Mouse (Mus musculus): Measurements from ENCODE around the gene Fam160a2. TPM values are rescaled to one million over a fixed set of nuclear protein-coding genes. Genes with fewer than 3 reads are reported as not detected.

The Fam160a2 gene
- polyA plus RNA-seq, 1 experiment, result 102 TPM

- TF ChIP-seq CTCF (IDR thresholded peaks at IDR 0.05; ENCODE audit: extremely low read depth, insufficient read length, insufficient replicate concordance, low read depth, low read length), result no peak
- TF ChIP-seq POLR2A (IDR thresholded peaks at IDR 0.05; ENCODE audit: low read depth, low read length), result no peak
- WGBS, result 43% methylated on average over 1 of the region's 1 CpGs
- Histone ChIP-seq H3K27ac (ENCODE audit: insufficient read depth, low read depth, low read length) (no peak within 1 kb of the TSS), H3K4me1 (ENCODE audit: control insufficient read depth, insufficient read depth, insufficient read length, low read length) (no peaks in the 10 kb centered on the region), H3K27me3 (ENCODE audit: control insufficient read depth, insufficient read depth, low read length) (no peaks in the 10 kb centered on the region), H3K36me3 (ENCODE audit: control insufficient read depth, insufficient read depth, low read length) (no peaks in the 10 kb centered on the region), H3K4me3 (ENCODE audit: low read depth, low read length) (no peak within 1 kb of the TSS)
These were observed 57.7 kb downstream of the Fam160a2 start, which contains the start of gene Olfr691 for GRCm38 (mm10) chr7:105342170-105342569. Gene Olfr691, minus strand, starts transcription at chr7:105342270.

GRCm38 (mm10) chr7:105334004-105334403 lies 65.8 kb downstream of the Fam160a2 start, which contains the start of gene Olfr690:
Gene Olfr690, minus strand, starts transcription at chr7:105334104.
- TF ChIP-seq CTCF (IDR thresholded peaks at IDR 0.05; ENCODE audit: extremely low read depth, insufficient read length, insufficient replicate concordance, low read depth, low read length), result no peak
- no peak for TF ChIP-seq POLR2A (IDR thresholded peaks at IDR 0.05; ENCODE audit: low read depth, low read length)
- WGBS, result 73% methylated on average over 1 of the region's 1 CpGs
- no peaks in the 10 kb centered on the region for H3K4me1 ChIP-seq (ENCODE audit: control insufficient read depth, insufficient read depth, insufficient read length, low read length)
- H3K4me3 ChIP-seq (ENCODE audit: low read depth, low read length), result no peak within 1 kb of the TSS
- H3K27ac ChIP-seq (ENCODE audit: insufficient read depth, low read depth, low read length), result no peak within 1 kb of the TSS
- H3K36me3 ChIP-seq (ENCODE audit: control insufficient read depth, insufficient read depth, low read length), result no peaks in the 10 kb centered on the region
- no peaks in the 10 kb centered on the region for H3K27me3 ChIP-seq (ENCODE audit: control insufficient read depth, insufficient read depth, low read length)

GRCm38 (mm10) chr7:105325302-105325701 lies 74.6 kb downstream of the Fam160a2 start:
- 70% methylated on average over 2 of the region's 2 CpGs for WGBS
- TF ChIP-seq CTCF (IDR thresholded peaks at IDR 0.05; ENCODE audit: extremely low read depth, insufficient read length, insufficient replicate concordance, low read depth, low read length), result no peak
- TF ChIP-seq POLR2A (IDR thresholded peaks at IDR 0.05; ENCODE audit: low read depth, low read length), result no peak

More at GRCm38 (mm10) chr7:105325302-105325701, 74.6 kb downstream of the Fam160a2 start:
- Histone ChIP-seq H3K27me3 (ENCODE audit: control insufficient read depth, insufficient read depth, low read length) (no peaks in the 10 kb centered on the region; the same call in 1 of the 2 replicates), H3K4me3 (ENCODE audit: low read depth, low read length) (no peak overlapping the region), H3K27ac (ENCODE audit: insufficient read depth, low read depth, low read length) (no peak overlapping the region), H3K36me3 (ENCODE audit: control insufficient read depth, insufficient read depth, low read length) (no peaks in the 10 kb centered on the region), H3K4me1 (ENCODE audit: control insufficient read depth, insufficient read depth, insufficient read length, low read length) (no peaks in the 10 kb centered on the region)

Other genes starting within 250 kb of the Fam160a2 start
- gene Olfr684, start 236.4 kb downstream of the Fam160a2 start, polyA plus RNA-seq (2012; rRNA removed), result not detected in 2 replicates
- gene Olfr685, start 214.0 kb downstream of the Fam160a2 start, polyA plus RNA-seq (2012; rRNA removed), result not detected in 2 replicates
- gene Olfr686, start 192.6 kb downstream of the Fam160a2 start, polyA plus RNA-seq (2012; rRNA removed), result not detected in 2 replicates
- not detected in 2 replicates for gene Olfr688, start 112.0 kb downstream of the Fam160a2 start, polyA plus RNA-seq (2012; rRNA removed)
- not detected in 2 replicates for gene Olfr689, start 88.9 kb downstream of the Fam160a2 start, polyA plus RNA-seq (2012; rRNA removed)
- gene Olfr690, start 66.0 kb downstream of the Fam160a2 start, polyA plus RNA-seq (2012; rRNA removed), result not detected in 2 replicates
- gene Olfr691, start 57.8 kb downstream of the Fam160a2 start, polyA plus RNA-seq (2012; rRNA removed), result not detected in 2 replicates
- not detected in 2 replicates for gene Olfr692, start 31.8 kb downstream of the Fam160a2 start, polyA plus RNA-seq (2012; rRNA removed)
- gene Gm5901, start 25.0 kb downstream of the Fam160a2 start, polyA plus RNA-seq (2012; rRNA removed), result not detected in 2 replicates
- gene Cnga4, start 4.5 kb upstream of the Fam160a2 start, polyA plus RNA-seq (2012; rRNA removed), result 0.10 TPM in 1 of 2 replicates, not detected in the other
- gene Cckbr, start 25.7 kb upstream of the Fam160a2 start, polyA plus RNA-seq (2012; rRNA removed), result 0.04 and 0.34 TPM in 2 replicates
- 37.1 and 41.6 TPM in 2 replicates for gene Cavin3, start 82.2 kb upstream of the Fam160a2 start, polyA plus RNA-seq (2012; rRNA removed)
- gene Smpd1, start 154.3 kb upstream of the Fam160a2 start, polyA plus RNA-seq (2012; rRNA removed), result 10.2 and 11.7 TPM in 2 replicates
- gene Apbb1, start 181.6 kb upstream of the Fam160a2 start, polyA plus RNA-seq (2012; rRNA removed), result 15.5 and 16.8 TPM in 2 replicates
- gene Hpx, start 200.1 kb upstream of the Fam160a2 start, polyA plus RNA-seq (2012; rRNA removed), result 0.22 TPM in 1 of 2 replicates, not detected in the other
- 13.3 and 15.5 TPM in 2 replicates for gene Trim3, start 233.5 kb upstream of the Fam160a2 start, polyA plus RNA-seq (2012; rRNA removed)
- gene Timm10b, start 240.0 kb upstream of the Fam160a2 start, polyA plus RNA-seq (2012; rRNA removed), result 104 and 142 TPM in 2 replicates
- 29.1 and 43.8 TPM in 2 replicates for gene Arfip2, start 240.4 kb upstream of the Fam160a2 start, polyA plus RNA-seq (2012; rRNA removed)
- 203 and 226 TPM in 2 replicates for gene Gm45799, start 240.5 kb upstream of the Fam160a2 start, polyA plus RNA-seq (2012; rRNA removed)

All from small intestine, adult 2 months (tissue).